Mouse (Mus musculus) cerebellum, postnatal 10 days (tissue): ENCODE data around the gene Itm2b.

Experiments
- DNase-seq, 2 experiments: peaks; one replicate each; pipeline ENCODE4 v3.0.0; 2021; ENCODE audit warnings: mixed read lengths in 2 of 2

Gene Itm2b

GRCm38 (mm10) chr14:73384913-73385719, at the start of gene Itm2b:
Itm2b (minus strand) TSS chr14:73385289.
- DNase-seq, result peak; percentile 94

- peak in 1 of 2 experiments; percentile 34 for DNase-seq
Observed at GRCm38 (mm10) chr14:73433487-73433886, 48.4 kb upstream of the Itm2b start.

GRCm38 (mm10) chr14:73430571-73430970, 45.5 kb upstream of the Itm2b start:
- DNase-seq, result no peak

- peak; percentile 59 to 82 for DNase-seq
Observed at GRCm38 (mm10) chr14:73425571-73426041, 40.5 kb upstream of the Itm2b start.

- DNase-seq, result peak; percentile 84 to 89
Observed at GRCm38 (mm10) chr14:73424961-73425360, 39.9 kb upstream of the Itm2b start.

GRCm38 (mm10) chr14:73423542-73423941, 38.5 kb upstream of the Itm2b start:
- DNase-seq, result no peak

GRCm38 (mm10) chr14:73422621-73423020, 37.5 kb upstream of the Itm2b start:
- DNase-seq, result no peak

- no peak for DNase-seq
Observed at GRCm38 (mm10) chr14:73421580-73421979, 36.5 kb upstream of the Itm2b start.

- DNase-seq, result peak; percentile 44 to 68
Observed at GRCm38 (mm10) chr14:73420138-73420745, 35.2 kb upstream of the Itm2b start.

- DNase-seq, result no peak
Observed at GRCm38 (mm10) chr14:73416511-73416910, 31.4 kb upstream of the Itm2b start.

- DNase-seq, result no peak
Observed at GRCm38 (mm10) chr14:73415376-73416035, 30.4 kb upstream of the Itm2b start.

GRCm38 (mm10) chr14:73411729-73412128, 26.6 kb upstream of the Itm2b start:
- no peak for DNase-seq

- DNase-seq, result no peak
Observed at GRCm38 (mm10) chr14:73410083-73410482, 25.0 kb upstream of the Itm2b start.

GRCm38 (mm10) chr14:73408223-73408845, 23.2 kb upstream of the Itm2b start:
- no peak for DNase-seq

- no peak for DNase-seq
Observed at GRCm38 (mm10) chr14:73404016-73404415, 18.9 kb upstream of the Itm2b start.

GRCm38 (mm10) chr14:73403351-73403750, 18.3 kb upstream of the Itm2b start:
- DNase-seq, result no peak

GRCm38 (mm10) chr14:73402296-73403035, 17.4 kb upstream of the Itm2b start:
- no peak for DNase-seq

- DNase-seq, result no peak
Observed at GRCm38 (mm10) chr14:73401408-73401807, 16.3 kb upstream of the Itm2b start.

GRCm38 (mm10) chr14:73399866-73400618, 15.0 kb upstream of the Itm2b start:
- DNase-seq, result peak in 1 of 2 experiments; percentile 52

- DNase-seq, result no peak
Observed at GRCm38 (mm10) chr14:73398367-73398996, 13.4 kb upstream of the Itm2b start.

GRCm38 (mm10) chr14:73395750-73396149, 10.7 kb upstream of the Itm2b start:
- DNase-seq, result peak; percentile 47 to 61
